Mouse (Mus musculus): ENCODE results near the gene Gm19935. TPM values are rescaled to one million over a fixed set of nuclear protein-coding genes. Genes with fewer than 3 reads are reported as not detected.

Gm19935 gene
- polyA plus RNA-seq, 2 experiments = not detected

DNA sequence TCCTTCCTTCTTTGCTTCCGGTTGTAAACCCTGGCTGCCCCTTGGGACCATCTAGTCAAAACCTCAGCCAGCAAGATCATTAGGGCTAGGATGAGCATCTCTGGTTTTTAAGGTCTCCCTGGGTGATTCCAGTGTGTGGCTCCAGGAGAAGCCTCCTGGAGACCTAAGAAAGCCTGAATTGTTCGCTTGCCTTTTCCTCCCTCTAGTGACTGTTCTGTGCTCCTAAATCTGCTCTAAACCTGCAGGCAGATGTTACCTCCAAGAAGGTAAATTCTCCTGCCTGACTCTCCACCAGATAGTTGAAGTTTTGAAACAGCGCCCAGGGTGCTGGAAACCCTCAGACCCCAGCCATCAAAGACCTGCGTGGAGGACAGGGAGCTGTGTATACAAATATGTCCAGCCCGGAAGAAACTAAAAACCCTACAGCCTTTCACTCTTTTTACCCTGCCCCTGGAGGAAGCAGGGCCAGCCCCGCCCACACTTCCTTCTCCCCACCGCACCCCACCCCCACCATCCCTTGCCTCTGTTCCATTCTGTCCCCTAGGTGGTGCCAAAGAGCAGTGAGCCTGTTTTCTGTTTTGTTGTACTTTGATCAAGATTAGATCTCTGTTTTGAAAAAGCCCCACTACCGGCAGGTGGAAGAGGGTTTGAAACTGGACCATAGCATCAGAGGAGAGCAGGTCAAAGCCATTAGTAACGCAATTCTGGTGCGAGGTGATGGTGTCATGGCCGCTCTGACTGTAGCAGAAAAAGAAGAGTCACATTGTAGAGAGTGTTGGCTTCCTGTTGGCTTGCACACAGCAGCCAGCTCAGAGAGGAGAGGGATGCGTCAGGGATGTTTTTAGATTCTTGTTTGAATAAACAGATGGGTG, 22.0 kb downstream of the Gm19935 start:
- no peak overlapping the region; the same call in 1 of the 2 replicates for H3K9ac ChIP-seq (ENCODE audit: low read depth, low read length, severe bottlenecking)
- no peaks in the 10 kb centered on the region for H3K27me3 ChIP-seq (ENCODE audit: control insufficient read depth, insufficient read depth, low read length)
- peak overlapping the region; percentile 41 for H3K4me2 ChIP-seq (replicated peaks; ENCODE audit: low read depth, low read length, severe bottlenecking)
- DNase-seq (ENCODE audit: low spot score) (peak; percentile 74), ATAC-seq (ENCODE audit: low FRiP score, low read depth) (peak; percentile 74; the same call in 1 of the 2 replicates)
- TF ChIP-seq POLR2A (IDR thresholded peaks at IDR 0.05; ENCODE audit: borderline replicate concordance, extremely low read depth, insufficient read depth, insufficient read length) = no peak
- no peak overlapping the region for H3K27ac ChIP-seq (replicated peaks; ENCODE audit: low read depth, low read length)
- H3K36me3 ChIP-seq (ENCODE audit: control insufficient read depth, insufficient read depth, low read length) = no peaks in the 10 kb centered on the region
- peak overlapping the region; percentile 24 for H3K4me3 ChIP-seq (replicated peaks; ENCODE audit: low read length)
- WGBS = 8% methylated on average over 12 of the region's 12 CpGs
- 0 out of 2 replicates have a peak, but pooled peaks cover 7% of the 10 kb centered on the region for H3K4me1 ChIP-seq (ENCODE audit: control insufficient read depth, insufficient read depth, low read length)
- no peaks in the 10 kb centered on the region for H3K9me3 ChIP-seq (ENCODE audit: control insufficient read depth, low read length)

DNA sequence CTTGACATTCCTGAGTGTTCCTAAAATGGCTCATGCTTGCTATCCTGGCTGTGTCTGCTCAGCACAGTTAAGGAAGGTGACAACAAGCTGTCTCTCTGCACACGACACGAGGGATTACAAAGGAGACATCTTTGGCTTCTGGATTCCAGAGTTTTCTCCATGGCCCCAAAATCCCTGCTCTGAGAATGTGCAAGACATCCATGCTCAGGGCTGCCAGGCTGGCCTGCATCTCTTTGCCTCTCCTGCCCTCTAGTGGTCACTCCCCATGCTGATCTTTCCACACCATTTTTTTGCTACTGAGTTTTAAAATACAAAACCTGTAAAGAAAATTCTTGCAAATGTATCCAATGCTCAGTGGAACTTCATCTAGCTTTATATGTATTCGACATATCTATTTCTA, 23.5 kb downstream of the Gm19935 start:
- Histone ChIP-seq H3K4me1 (ENCODE audit: control insufficient read depth, insufficient read depth, low read length) (0 out of 2 replicates have a peak, but pooled peaks cover 7% of the 10 kb centered on the region), H3K4me2 (replicated peaks; ENCODE audit: low read depth, low read length, severe bottlenecking) (no peak overlapping the region), H3K9ac (ENCODE audit: low read depth, low read length, severe bottlenecking) (no peak overlapping the region), H3K27ac (replicated peaks; ENCODE audit: low read depth, low read length) (no peak overlapping the region), H3K36me3 (ENCODE audit: control insufficient read depth, insufficient read depth, low read length) (no peaks in the 10 kb centered on the region), H3K9me3 (ENCODE audit: control insufficient read depth, low read length) (no peaks in the 10 kb centered on the region), H3K27me3 (ENCODE audit: control insufficient read depth, insufficient read depth, low read length) (no peaks in the 10 kb centered on the region), H3K4me3 (replicated peaks; ENCODE audit: low read length) (no peak overlapping the region)
- ATAC-seq (ENCODE audit: low FRiP score, low read depth) (peak; percentile 60), DNase-seq (ENCODE audit: low spot score) (peak; percentile 87)
- 5% methylated on average over 3 of the region's 3 CpGs for WGBS
- TF ChIP-seq POLR2A (IDR thresholded peaks at IDR 0.05; ENCODE audit: borderline replicate concordance, extremely low read depth, insufficient read depth, insufficient read length) = no peak

DNA sequence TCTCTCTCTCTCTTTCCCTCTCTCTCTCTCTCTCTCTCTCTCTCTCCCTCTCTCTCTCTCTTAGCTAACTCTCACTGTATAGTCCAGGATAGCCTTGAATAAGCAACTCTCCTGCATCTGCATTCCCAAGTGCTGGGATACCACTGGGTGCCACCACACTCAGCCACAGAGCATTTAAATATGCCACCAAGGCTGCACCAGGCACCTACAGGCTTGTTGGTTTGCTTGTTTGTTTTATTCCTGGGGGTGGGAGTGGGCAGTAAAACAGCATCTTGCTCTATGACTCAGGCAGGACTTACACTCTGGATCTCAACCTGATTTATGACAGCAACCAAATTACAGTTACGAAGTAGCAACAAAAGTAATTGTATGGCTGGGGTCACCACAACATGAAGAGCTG, 25.6 kb downstream of the Gm19935 start:
- Histone ChIP-seq H3K36me3 (ENCODE audit: control insufficient read depth, insufficient read depth, low read length) (no peaks in the 10 kb centered on the region), H3K4me2 (replicated peaks; ENCODE audit: low read depth, low read length, severe bottlenecking) (no peak overlapping the region), H3K4me3 (replicated peaks; ENCODE audit: low read length) (no peak overlapping the region), H3K27ac (replicated peaks; ENCODE audit: low read depth, low read length) (no peak overlapping the region), H3K4me1 (ENCODE audit: control insufficient read depth, insufficient read depth, low read length) (0 out of 2 replicates have a peak, but pooled peaks cover 7% of the 10 kb centered on the region), H3K27me3 (ENCODE audit: control insufficient read depth, insufficient read depth, low read length) (no peaks in the 10 kb centered on the region), H3K9ac (ENCODE audit: low read depth, low read length, severe bottlenecking) (no peak overlapping the region), H3K9me3 (ENCODE audit: control insufficient read depth, low read length) (no peaks in the 10 kb centered on the region)
- WGBS = 82% methylated on average over 1 of the region's 1 CpGs
- DNase-seq (ENCODE audit: low spot score) (no peak), ATAC-seq (ENCODE audit: low FRiP score, low read depth) (no peak)
- TF ChIP-seq POLR2A (IDR thresholded peaks at IDR 0.05; ENCODE audit: borderline replicate concordance, extremely low read depth, insufficient read depth, insufficient read length) = no peak

DNA sequence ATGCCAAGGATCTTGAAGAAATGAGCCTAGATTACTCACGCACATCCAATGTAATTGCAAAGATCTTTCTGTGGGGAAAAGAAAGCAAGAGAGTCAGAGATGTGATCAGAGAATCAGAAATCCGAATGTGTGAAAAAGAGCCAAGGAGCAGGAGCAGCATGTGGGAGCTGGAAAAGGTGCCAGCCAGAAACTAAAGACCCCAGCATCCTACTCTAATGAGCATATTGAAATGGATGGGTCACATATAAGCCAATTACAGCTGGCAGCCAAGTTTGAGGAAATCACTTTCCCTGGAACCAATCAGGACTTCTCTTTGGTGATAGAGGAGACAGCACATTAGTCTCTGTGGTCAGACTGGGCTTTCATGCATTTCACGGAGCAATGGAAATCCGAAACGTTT, 47.4 kb downstream of the Gm19935 start:
- Histone ChIP-seq H3K9me3 (ENCODE audit: control insufficient read depth, low read length) (no peaks in the 10 kb centered on the region; the same call in 1 of the 2 replicates), H3K27me3 (ENCODE audit: control insufficient read depth, insufficient read depth, low read length) (no peaks in the 10 kb centered on the region), H3K4me3 (replicated peaks; ENCODE audit: low read length) (no peak overlapping the region), H3K9ac (ENCODE audit: low read depth, low read length, severe bottlenecking) (no peak overlapping the region), H3K36me3 (ENCODE audit: control insufficient read depth, insufficient read depth, low read length) (no peaks in the 10 kb centered on the region), H3K4me1 (ENCODE audit: control insufficient read depth, insufficient read depth, low read length) (no peaks in the 10 kb centered on the region), H3K4me2 (replicated peaks; ENCODE audit: low read depth, low read length, severe bottlenecking) (no peak overlapping the region), H3K27ac (replicated peaks; ENCODE audit: low read depth, low read length) (no peak overlapping the region)
- WGBS = 81% methylated on average over 5 of the region's 5 CpGs
- ATAC-seq (ENCODE audit: low FRiP score, low read depth) = no peak
- DNase-seq (ENCODE audit: low spot score) = no peak
- no peak for TF ChIP-seq POLR2A (IDR thresholded peaks at IDR 0.05; ENCODE audit: borderline replicate concordance, extremely low read depth, insufficient read depth, insufficient read length)

Small RNAs within 50 kb of the gene (microRNA-seq; reads per million reads assigned to microRNA genes)
- not detected for gene Gm44382

Other genes starting within 250 kb of the Gm19935 start
- gene Chd9, start 11.0 kb upstream of the Gm19935 start, polyA plus RNA-seq (2012; rRNA removed) = 97.2 and 127 TPM in 2 replicates
- gene Chd9, start 11.0 kb upstream of the Gm19935 start, polyA plus RNA-seq (2014; fragmentation: Nextera tagmentation; extraction: Ambion mirVana) = 143 and 153 TPM in 2 replicates

All from limb, embryonic 14.5 days (tissue).